Mouse (Mus musculus) layer of hippocampus, postnatal 36 days (tissue): ENCODE measurements around the gene Gm10198. TPM values are rescaled to one million over a fixed set of nuclear protein-coding genes. Genes with fewer than 3 reads are reported as not detected.

Experiments used
- DNase-seq, 2 experiments: peaks; one replicate each; pipeline ENCODE4 v3.0.0; 2022
- total RNA-seq, 2 experiments: library from RNA; stranded (reverse); gene quantifications; 2 replicates each; pipeline ENCODE4 v1.2.3; 2021

The Gm10198 gene
- total RNA-seq: not detected

DNA sequence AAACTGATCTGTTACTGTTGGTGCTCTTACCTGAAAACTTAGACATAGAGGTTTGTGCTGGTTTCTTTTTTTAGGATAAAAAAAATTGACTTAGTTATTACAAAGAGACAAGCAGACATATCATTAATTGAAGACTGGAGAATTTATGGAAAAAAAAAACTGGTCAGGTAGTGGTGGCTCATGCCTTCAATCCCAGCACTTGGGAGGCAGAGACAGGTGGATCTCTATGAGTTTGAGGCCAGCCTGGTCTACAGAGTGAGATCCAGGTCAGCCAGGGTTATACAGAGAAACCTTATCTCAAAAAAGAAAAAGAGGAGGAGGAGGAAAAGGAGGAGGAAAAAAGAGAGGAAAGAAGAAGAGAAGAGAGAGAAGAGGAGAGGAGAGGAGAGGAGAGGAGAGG lies at the start of gene Gm10198:
Gene Gm10198 (plus strand): TSS at position 301 of the 400 bp plus-strand sequence.
- no peak for DNase-seq

- no peak for DNase-seq
These were observed 47.3 kb upstream of the Gm10198 start for GRCm38 (mm10) chr13:111545286-111545685.

DNA sequence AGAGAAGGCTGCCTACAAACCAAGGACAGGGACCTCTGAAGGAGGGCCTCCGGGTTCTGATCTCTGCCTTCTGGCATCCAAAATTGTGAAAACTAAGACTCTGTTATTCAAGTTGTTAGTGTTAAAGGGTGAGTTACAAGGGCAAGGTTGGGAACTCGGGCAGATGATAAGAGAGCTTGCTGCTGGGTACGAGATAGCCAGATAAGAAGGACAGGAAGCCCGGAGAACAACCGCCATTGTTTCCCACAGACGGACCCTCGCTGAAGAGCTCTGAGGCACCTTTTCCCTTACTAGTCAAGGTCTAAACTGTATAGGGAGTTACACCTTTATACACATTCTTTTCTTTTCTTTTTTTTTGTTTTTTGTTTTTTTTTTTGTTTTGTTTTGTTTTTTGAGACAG lies 39.8 kb upstream of the Gm10198 start:
- DNase-seq: no peak

- DNase-seq: no peak
These were observed 39.4 kb upstream of the Gm10198 start for GRCm38 (mm10) chr13:111553182-111553581.

DNA sequence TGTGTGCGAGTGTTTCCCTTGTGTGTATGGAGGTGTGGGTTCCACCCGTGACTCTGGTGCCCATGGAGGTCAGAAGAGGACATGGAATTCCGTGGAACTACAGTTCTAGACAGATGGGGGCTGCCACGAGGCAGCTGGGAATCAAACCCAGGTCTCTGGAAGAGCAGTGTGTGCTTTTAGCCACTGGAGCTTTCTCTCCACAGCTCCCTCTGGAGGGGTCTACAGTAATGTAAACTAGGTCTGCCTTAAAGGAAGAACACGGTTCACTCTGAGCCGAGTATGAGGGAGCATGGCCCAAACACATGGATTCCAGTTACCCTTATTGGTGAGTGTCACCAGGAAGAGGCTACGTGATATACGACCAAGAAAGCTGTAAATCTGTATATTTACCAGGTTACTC lies 38.6 kb upstream of the Gm10198 start:
- DNase-seq: no peak

- DNase-seq: no peak
These were observed 37.3 kb upstream of the Gm10198 start for GRCm38 (mm10) chr13:111555333-111555732.

- no peak for DNase-seq
These were observed 36.2 kb upstream of the Gm10198 start for GRCm38 (mm10) chr13:111556375-111556774.

DNA sequence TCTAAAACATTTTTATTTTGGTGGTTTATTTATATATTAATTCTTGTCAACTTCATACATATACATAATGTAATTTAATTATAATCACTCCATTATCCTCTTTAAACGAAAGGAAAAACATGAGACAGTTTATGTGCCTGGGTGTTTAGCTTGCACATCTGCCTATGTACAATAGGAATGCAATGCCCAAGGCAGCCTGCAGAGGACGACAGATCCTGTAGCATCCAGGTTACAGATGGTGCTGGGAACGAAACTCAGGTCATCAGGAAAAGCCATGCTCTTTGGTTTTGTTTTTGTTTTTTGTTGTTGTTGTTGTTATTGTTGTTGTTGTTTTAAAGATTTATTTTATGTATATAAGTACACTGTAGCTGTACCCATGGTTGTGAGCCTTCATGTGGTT lies 32.4 kb upstream of the Gm10198 start:
- DNase-seq: no peak

DNA sequence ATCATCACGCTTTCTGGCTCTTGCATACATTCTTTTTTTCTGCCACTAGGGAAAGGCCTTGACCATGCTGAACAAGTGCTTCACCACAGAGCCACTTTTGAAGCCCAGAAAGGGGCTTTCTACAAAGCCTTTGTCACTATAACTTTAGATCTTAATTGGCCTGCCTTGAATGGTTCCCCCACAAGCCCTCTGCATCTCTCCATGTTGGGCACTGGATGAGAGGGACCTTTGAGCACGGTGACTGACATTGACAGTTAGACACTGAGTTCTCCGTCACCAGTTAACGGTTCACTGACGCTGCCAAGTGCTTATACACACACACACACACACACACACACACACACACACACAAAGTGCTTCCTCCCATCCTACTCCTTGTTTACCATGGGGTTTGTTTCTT lies 30.0 kb upstream of the Gm10198 start:
- DNase-seq: no peak

- DNase-seq: no peak
These were observed 18.4 kb upstream of the Gm10198 start for GRCm38 (mm10) chr13:111574196-111574595.

GRCm38 (mm10) chr13:111577177-111577576 lies 15.4 kb upstream of the Gm10198 start:
- DNase-seq: no peak

DNA sequence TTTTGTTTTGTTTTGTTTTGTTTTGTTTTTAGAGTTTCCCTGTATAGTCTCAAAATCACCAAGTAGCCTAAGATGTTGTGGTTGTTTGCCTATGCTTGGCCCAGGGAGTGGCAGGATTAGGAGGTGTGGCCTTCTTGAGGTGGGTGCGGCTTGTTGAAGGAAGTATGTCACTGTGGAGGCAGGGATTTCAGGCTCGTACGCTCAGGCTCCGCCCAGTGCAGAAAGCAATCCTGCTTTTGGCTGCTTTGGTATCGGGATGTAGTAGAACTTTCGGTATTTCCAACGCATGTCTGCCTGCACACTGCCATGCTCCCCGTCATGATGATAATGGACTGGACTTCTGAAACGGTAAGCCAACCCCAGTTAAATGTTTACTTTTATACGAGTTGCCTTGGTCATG lies 12.5 kb upstream of the Gm10198 start:
- DNase-seq: no peak

DNA sequence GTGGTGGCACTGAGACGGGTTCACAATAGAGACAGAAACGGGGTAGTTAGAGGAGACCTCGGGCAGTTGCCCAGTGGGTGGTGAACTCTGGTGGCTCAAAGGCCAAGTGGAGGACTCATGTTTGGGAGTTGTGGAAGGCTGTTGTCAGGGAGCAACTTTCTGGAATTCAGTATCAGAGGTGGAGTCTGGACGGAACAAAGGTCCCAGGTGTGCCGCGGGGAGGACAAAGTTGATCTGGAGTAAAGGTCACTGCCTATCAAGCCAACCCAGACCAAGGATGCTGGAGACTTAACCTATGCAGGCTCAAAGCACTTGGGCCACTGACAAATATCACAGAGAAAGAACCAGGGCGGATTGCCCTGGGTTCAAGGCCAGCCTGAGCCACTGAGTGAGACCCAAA lies 5.5 kb downstream of the Gm10198 start:
- DNase-seq: no peak

DNA sequence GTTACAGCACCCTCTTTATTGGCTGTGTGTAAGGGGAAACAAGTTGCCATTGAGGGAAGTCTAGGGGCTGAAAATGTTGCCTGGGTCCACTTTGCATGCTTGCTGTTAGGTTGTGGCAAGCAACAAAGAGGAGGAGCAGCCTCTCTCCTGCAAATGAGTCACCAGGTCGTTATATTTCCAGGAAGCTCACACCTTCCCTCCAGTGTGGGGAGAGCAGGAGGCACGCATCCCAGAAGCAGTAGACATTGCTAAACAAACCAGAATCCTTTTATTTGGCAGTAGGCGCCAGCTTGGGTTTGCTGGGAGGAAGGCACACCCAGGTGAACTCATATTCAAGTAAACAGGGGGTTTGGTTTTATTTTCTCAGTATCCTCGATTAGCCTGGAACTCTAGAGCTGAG lies 8.8 kb downstream of the Gm10198 start:
- no peak for DNase-seq

DNA sequence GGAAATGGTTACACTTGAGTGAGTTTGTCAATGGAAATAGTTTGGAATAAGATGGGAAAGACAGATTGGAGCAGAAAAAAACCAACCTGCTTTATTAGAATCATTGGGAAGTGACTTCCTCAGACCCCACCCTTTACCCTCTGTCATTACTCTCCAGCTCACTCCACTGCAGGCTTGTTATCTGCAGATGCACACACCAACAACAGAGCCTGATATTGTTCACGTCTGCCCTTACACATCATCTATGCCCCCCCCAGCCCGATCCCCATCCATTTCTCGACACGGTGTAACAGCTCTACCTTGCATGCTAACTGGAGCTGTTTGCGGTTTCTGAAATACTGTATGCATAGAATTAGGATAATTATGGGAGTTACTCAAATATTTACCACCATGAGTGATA lies 12.2 kb downstream of the Gm10198 start:
- no peak for DNase-seq

DNA sequence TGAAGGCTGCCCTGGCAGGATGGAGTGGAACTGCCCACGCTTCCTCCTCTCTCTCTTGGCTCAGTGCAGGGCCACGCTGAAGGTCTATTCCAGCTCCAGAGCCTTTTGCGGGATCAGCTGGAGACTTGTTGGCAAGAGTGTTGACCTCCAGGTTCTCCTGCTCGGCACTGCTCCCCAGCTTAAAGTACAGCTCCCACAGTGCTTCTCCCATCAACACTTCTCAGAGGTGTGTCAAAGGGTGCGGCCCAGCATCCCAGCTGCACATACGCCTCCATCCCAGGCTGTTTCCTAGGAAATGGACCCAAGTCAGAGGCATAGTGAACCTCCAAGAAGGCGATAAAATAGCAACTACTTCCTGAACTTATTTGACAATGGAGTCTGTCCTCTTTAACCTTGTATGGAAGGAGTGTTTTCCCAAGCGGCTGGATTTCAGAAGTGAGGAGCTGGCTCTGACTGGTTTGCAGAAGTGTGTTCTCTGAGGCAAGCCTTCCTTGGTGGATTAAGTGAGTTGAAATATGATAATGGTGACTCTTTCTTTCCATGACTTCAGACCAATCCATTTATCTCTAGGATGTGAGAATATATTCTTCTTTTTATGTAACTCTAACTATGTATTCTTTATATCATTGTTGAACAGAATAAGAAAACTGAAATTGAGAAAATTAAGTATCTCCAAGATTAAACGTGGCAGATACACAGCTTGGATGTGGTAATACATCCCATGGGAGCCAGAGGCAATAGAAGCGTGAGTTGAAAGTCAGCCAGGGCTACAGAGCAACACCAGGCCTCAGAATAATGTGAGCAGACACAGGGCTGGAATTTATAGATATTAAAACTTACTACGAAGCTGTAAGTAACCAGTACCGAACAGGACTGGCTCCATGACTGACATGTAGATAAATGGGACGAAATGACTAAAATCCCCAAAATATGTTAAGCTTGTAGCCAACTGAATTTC lies 23.9 kb downstream of the Gm10198 start:
- no peak for DNase-seq

DNA sequence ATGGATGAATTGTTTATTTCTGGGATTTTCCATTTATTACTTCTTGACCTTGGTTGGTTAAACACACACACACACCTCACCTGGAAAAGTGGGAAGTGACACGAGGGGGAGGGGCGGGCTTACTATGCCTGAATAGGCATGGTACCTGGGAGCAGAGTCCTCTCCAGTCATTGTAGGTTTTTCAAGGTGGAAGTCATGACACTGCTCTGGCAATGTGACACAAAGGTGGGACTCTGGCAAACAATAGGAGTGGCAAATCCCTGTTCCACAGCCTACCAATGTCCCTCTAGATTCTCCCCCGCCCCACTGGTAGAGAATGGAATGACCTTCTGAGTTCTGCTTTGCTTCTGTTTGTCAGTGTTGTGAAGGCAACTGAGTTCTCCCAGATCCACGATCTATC lies 27.8 kb downstream of the Gm10198 start:
- DNase-seq: no peak

DNA sequence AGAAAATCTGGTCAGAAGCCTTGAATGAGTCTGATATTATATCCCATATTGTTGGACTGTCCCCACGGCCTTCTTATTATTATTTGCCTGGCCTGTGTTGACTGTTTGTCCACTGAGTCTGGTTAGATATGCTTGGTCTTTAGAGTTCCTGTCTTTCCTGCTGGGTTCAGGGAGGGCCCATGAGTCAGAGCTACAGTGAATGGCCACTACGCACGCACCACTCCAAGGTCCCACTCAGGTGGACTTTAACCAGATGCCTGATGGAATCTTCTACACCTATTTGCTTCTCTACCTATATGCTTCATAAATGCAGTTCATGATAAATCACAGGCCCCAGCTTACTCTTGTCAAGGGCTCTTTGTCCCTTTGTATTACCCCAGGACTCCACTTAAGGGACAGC lies 29.8 kb downstream of the Gm10198 start:
- DNase-seq: no peak

- no peak for DNase-seq
These were observed 30.5 kb downstream of the Gm10198 start for GRCm38 (mm10) chr13:111623112-111623511.

GRCm38 (mm10) chr13:111624115-111624514 lies 31.5 kb downstream of the Gm10198 start:
- DNase-seq: no peak

GRCm38 (mm10) chr13:111634163-111635160 lies 41.9 kb downstream of the Gm10198 start:
- DNase-seq: no peak

DNA sequence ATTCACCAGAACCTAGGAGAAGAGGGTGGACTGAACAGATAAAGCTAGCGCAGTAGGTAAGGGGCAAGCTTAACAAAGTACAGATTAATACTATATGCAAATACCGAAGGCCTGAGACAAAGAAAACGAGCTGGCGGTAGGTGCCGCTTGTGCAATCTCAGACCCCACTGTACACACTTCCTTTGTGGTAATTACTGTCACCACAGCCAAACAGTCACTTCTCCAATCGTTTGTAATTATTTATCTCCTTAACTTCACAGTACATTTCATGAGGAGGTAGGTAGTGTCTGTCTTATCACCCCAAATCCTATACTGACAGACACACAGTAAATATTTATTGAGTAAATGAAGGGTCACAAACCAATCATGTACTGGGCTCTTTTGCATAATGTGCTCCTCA lies 47.7 kb downstream of the Gm10198 start:
- DNase-seq: no peak
